Mouse (Mus musculus): ENCODE results near the gene AC129217.1.

Gene AC129217.1

GRCm38 (mm10) chr19:8871267-8872186 is 42.0 kb downstream of the AC129217.1 start, which contains the start of gene Ubxn1:
Gene Ubxn1 (plus strand): TSS chr19:8871496.
- DNase-seq: peak; percentile 93 to 94

DNA sequence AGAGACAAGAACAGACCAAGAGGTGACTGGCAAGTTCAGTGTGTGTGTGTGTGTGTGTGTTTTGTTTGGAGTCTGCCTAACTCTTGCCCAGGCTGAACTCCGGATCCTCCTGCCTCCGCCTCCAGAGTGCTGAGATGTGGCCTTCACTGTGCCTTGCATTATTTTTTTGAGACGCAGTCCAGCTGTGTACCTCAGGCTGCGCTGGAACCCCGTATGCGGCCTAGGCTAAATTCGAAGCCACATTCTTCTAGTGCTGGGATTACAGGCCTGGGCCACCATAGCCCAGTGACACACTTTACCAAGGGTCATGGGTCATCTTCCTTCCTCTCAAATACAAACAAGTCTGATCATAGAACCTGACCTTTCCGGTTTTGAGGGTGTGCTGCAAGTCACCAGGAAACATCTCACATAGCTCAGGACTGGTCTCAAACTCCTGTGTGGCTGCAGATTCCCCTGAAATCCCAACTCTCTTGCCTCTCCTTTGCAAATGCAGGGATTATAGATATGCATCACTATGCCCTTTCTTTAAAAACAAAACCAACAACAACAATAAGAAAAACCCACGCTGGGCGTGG is 42.8 kb downstream of the AC129217.1 start:
- DNase-seq: no peak

DNA sequence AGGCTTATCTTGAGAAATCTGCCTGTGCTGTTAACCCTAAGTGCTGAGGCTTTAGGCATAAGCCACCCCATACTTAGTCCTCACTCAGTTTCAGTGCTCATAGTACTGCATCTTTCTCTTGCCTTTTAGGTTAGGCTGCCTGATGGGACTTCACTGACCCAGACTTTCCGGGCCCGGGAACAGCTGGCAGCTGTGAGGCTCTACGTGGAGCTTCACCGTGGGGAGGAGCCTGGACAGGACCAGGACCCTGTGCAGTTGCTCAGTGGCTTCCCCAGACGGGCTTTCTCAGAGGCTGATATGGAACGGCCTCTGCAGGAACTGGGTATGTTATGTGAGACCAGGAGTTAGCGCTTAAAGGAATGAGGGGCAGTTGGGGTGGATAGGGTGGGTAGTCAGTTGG is 45.5 kb downstream of the AC129217.1 start:
- no peak for DNase-seq

- DNase-seq: peak; percentile 90 to 91
Measured at GRCm38 (mm10) chr19:8880311-8881033, 50.9 kb downstream of the AC129217.1 start, which contains the start of gene Uqcc3. Gene Uqcc3 (minus strand): TSS chr19:8880923.

DNA sequence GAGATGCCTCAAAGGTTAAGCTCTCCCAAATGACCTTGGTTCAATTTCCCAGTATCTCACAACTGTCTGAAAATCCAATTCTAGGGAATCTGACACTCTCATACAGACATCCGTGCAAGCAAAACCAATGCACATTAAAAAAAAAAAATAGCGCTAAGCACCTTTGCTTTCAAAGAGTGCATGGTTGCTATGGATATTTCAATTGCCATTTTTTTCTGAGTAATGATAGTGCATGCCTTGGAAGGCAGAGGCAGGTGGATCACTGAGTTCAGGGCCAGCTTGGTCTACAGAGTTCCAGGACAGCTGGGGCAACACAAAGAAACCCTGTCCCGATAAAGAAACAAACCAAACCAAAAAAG is 51.4 kb downstream of the AC129217.1 start:
- DNase-seq: no peak

- DNase-seq: no peak
Measured at GRCm38 (mm10) chr19:8883616-8884015, 54.0 kb downstream of the AC129217.1 start, which contains the start of the genes Lbhd1 and Gm49403. Gene Lbhd1 (plus strand): TSS chr19:8883732. Gene Gm49403 (plus strand): TSS chr19:8883930.

GRCm38 (mm10) chr19:8886916-8887584 is 57.5 kb downstream of the AC129217.1 start:
- DNase-seq: no peak

DNA sequence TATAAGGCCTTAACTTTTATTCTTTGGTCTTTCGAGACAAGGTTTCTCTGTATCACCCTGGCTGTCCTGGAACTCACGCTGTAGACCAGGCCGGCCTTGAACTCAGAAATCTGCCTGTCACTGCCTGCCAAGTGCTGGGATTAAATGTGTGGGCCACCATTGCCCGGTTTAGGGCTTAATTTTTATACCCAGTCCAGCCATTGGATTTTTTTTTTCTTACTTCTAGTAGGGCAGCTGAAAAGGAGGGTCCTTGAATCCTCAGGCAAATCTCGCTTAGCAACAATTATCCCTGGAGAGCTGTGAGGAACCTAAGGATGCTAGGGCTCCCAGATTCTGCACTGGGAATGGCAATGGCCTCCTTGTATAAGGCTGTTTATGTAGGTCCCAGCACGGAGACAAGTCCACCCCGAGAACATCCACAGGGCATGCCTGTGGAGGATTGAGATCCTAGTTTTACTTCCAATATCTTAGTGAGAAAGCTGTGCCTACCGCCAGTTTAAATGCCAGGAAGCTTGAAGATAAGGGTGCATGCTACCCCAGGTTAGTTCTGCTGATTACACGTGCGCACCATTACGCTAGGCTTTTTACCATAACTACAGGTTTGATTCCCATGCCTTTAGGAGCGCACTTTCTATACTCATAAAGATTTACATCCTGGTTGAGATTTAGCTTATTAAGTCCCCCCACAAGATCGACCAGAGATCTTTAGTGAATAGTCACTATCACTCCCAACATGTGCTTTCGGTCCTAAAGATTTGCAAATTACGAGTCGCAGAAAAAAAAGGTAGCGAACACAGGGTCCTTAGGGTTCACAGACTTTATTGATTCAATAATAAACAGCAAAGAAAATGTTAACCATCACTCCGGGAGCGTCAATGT is 58.3 kb downstream of the AC129217.1 start:
- no peak for DNase-seq

- DNase-seq: peak; percentile 94 to 95
Measured at GRCm38 (mm10) chr19:8888511-8889385, 59.2 kb downstream of the AC129217.1 start, which contains the start of the genes 1810009A15Rik and Gm49416. Gene 1810009A15Rik (plus strand): TSS chr19:8888853. Gene Gm49416 (plus strand): TSS chr19:8888926.
